Comparison of ENCODE assay signal across 8 mouse cellular contexts in genomic region chr6:91472319-91472718, GRCm38 (mm10). TPM values are rescaled to one million over a fixed set of nuclear protein-coding genes. Genes with fewer than 3 reads are reported as not detected.
A peak's percentile ranks its signal among the peaks of the same experiment; 100 is the strongest.
DNase-seq lines count a peak whose midpoint lies in the region; ATAC-seq lines count a peak whose summit lies in the region.

No protein-coding gene starts in this region.

- no peaks in the 10 kb centered on the region for H3K9me3 ChIP-seq in heart, embryonic 14.5 days (ENCODE audit: control insufficient read depth, low read length)
- no peaks in the 10 kb centered on the region for H3K9me3 ChIP-seq in forebrain, embryonic 11.5 days (ENCODE audit: control insufficient read depth, low read length)
- H3K9me3 ChIP-seq in limb, embryonic 15.5 days: no peaks in the 10 kb centered on the region

- no peaks in the 10 kb centered on the region for H3K27me3 ChIP-seq in heart, embryonic 14.5 days (ENCODE audit: control insufficient read depth, insufficient read depth, low read length)
- no peaks in the 10 kb centered on the region for H3K27me3 ChIP-seq in forebrain, embryonic 11.5 days (ENCODE audit: control insufficient read depth, insufficient read depth, low read length)
- no peaks in the 10 kb centered on the region for H3K27me3 ChIP-seq in limb, embryonic 15.5 days

- no peak overlapping the region for H3K27ac ChIP-seq in heart, embryonic 14.5 days (replicated peaks in 1 of 2; ENCODE audit: control insufficient read depth in 1 of 2, insufficient read depth in 1 of 2, low read depth in 2 of 2, low read length in 2 of 2)
- no peak overlapping the region for H3K27ac ChIP-seq in forebrain, embryonic 11.5 days (ENCODE audit: low read depth, low read length)
- H3K27ac ChIP-seq in limb, embryonic 15.5 days: peak overlapping the region; percentile 88

- ATAC-seq in heart, embryonic 14.5 days (ENCODE audit: insufficient number of reproducible peaks, insufficient read depth, low FRiP score, low read depth): no peak
- ATAC-seq in forebrain, embryonic 11.5 days (replicated peaks; ENCODE audit: low FRiP score): no peak
- ATAC-seq in limb, embryonic 15.5 days (ENCODE audit: insufficient number of reproducible peaks, low FRiP score, low TSS enrichment, low read depth): no peak

- peak overlapping the region; percentile 64 to 89 for H3K4me3 ChIP-seq in heart, embryonic 14.5 days (ENCODE audit: control insufficient read depth in 1 of 2, insufficient read depth in 1 of 2, low read depth in 1 of 2, low read length in 2 of 2)
- peak overlapping the region; percentile 66 for H3K4me3 ChIP-seq in forebrain, embryonic 11.5 days (ENCODE audit: low read depth, low read length)
- peak overlapping the region; percentile 79 for H3K4me3 ChIP-seq in limb, embryonic 15.5 days

- 33% methylated on average over 6 of the region's 6 CpGs for WGBS in heart, embryonic 14.5 days
- 30% methylated on average over 6 of the region's 6 CpGs for WGBS in forebrain, embryonic 11.5 days
- WGBS in limb, embryonic 15.5 days: 24% methylated on average over 6 of the region's 6 CpGs

- intact Hi-C loops in heart, postnatal 14 days (cut with DNase I): no loop called here

- H3K4me2 ChIP-seq in heart, embryonic 14.5 days (ENCODE audit: low read length): peak overlapping the region; percentile 84
- peak overlapping the region; percentile 70 for H3K4me2 ChIP-seq in forebrain, embryonic 11.5 days (ENCODE audit: low read depth, low read length, severe bottlenecking)
- peak overlapping the region; percentile 76 for H3K4me2 ChIP-seq in limb, embryonic 15.5 days

- peak overlapping the region; percentile 91 for H3K9ac ChIP-seq in heart, embryonic 14.5 days (ENCODE audit: low read length)
- H3K9ac ChIP-seq in forebrain, embryonic 11.5 days (ENCODE audit: low read length): peak overlapping the region; percentile 76
- H3K9ac ChIP-seq in limb, embryonic 15.5 days: peak overlapping the region; percentile 76

- H3K4me1 ChIP-seq in heart, embryonic 14.5 days (ENCODE audit: control insufficient read depth in 2 of 2, insufficient read depth in 2 of 2, low read length in 2 of 2): peaks cover 11 to 15% of the 10 kb centered on the region in 2 experiments
- H3K4me1 ChIP-seq in forebrain, embryonic 11.5 days (replicated peaks; ENCODE audit: control insufficient read depth, insufficient read depth, low read length): peaks cover 12% of the 10 kb centered on the region
- peaks cover 21% of the 10 kb centered on the region for H3K4me1 ChIP-seq in limb, embryonic 15.5 days

- peaks cover 23% of the 10 kb centered on the region for H3K36me3 ChIP-seq in heart, embryonic 14.5 days (ENCODE audit: control insufficient read depth, insufficient read depth, low read length)
- H3K36me3 ChIP-seq in forebrain, embryonic 11.5 days (ENCODE audit: control insufficient read depth, insufficient read depth, low read length): no peaks in the 10 kb centered on the region; the same call in 1 of the 2 replicates
- H3K36me3 ChIP-seq in limb, embryonic 15.5 days: peaks cover 46% of the 10 kb centered on the region

- DNase-seq in heart, postnatal 14 days: no peak
- peak; percentile 91 for DNase-seq in MEL-GATA-1-ER (ENCODE audit: extremely low read depth, low read depth)
- peak; percentile 46 for DNase-seq in forebrain, embryonic 11.5 days (ENCODE audit: low spot score)
- DNase-seq in retina, embryonic 14.5 days (ENCODE audit: low spot score): peak; percentile 9
- DNase-seq in layer of hippocampus, adult 9-11 months: no peak
- no peak for DNase-seq in urinary bladder, postnatal 14 days (ENCODE audit: low spot score)

RNA-seq across cellular contexts. Expression of gene Chchd4, which starts 1.0 kb away (rescaled TPM):
- 32.5 TPM in 2 replicates for polyA plus RNA-seq in heart, embryonic 14.5 days (2014; fragmentation: Nextera tagmentation; extraction: Ambion mirVana)
- total RNA-seq in heart, postnatal 14 days (2021): 10 to 100 TPM; 12.9 to 15.1 TPM
- 29.6 and 32.8 TPM in 2 replicates for polyA plus RNA-seq in forebrain, embryonic 11.5 days (2014; fragmentation: Nextera tagmentation; extraction: Ambion mirVana)
- 18.9 and 21.8 TPM in 2 replicates for polyA plus RNA-seq in limb, embryonic 15.5 days (2015; fragmentation: Nextera tagmentation; extraction: Ambion mirVana)

RNA-seq across cellular contexts. Expression of gene Tmem43, which starts 1.2 kb away (rescaled TPM):
- polyA plus RNA-seq in heart, embryonic 14.5 days (2014; fragmentation: Nextera tagmentation; extraction: Ambion mirVana): 27.1 and 27.3 TPM in 2 replicates
- total RNA-seq in heart, postnatal 14 days (2021): 10 to 100 TPM; 24.3 to 24.9 TPM
- polyA plus RNA-seq in forebrain, embryonic 11.5 days (2014; fragmentation: Nextera tagmentation; extraction: Ambion mirVana): 71.0 and 76.5 TPM in 2 replicates
- polyA plus RNA-seq in limb, embryonic 15.5 days (2015; fragmentation: Nextera tagmentation; extraction: Ambion mirVana): 81.3 and 89.9 TPM in 2 replicates

RNA-seq across cellular contexts. Expression of gene Xpc, which starts 43.4 kb away (rescaled TPM):
- 9.6 and 12.0 TPM in 2 replicates for polyA plus RNA-seq in heart, embryonic 14.5 days (2014; fragmentation: Nextera tagmentation; extraction: Ambion mirVana)
- total RNA-seq in heart, postnatal 14 days (2021): 10 to 100 TPM; 10.4 to 10.9 TPM
- 22.5 and 23.1 TPM in 2 replicates for polyA plus RNA-seq in forebrain, embryonic 11.5 days (2014; fragmentation: Nextera tagmentation; extraction: Ambion mirVana)
- 13.9 and 14.2 TPM in 2 replicates for polyA plus RNA-seq in limb, embryonic 15.5 days (2015; fragmentation: Nextera tagmentation; extraction: Ambion mirVana)

RNA-seq across cellular contexts. Expression of gene Lsm3, which starts 43.4 kb away (rescaled TPM):
- 185 and 193 TPM in 2 replicates for polyA plus RNA-seq in heart, embryonic 14.5 days (2014; fragmentation: Nextera tagmentation; extraction: Ambion mirVana)
- total RNA-seq in heart, postnatal 14 days (2021): 10 to 100 TPM; 47.8 to 58.0 TPM
- 324 and 325 TPM in 2 replicates for polyA plus RNA-seq in forebrain, embryonic 11.5 days (2014; fragmentation: Nextera tagmentation; extraction: Ambion mirVana)
- 186 and 202 TPM in 2 replicates for polyA plus RNA-seq in limb, embryonic 15.5 days (2015; fragmentation: Nextera tagmentation; extraction: Ambion mirVana)

Comparison
In these comparisons a context has a peak if more than half of its experiments do, and no peak if none do; other contexts are left out.
1. DNase-seq: peak in MEL-GATA-1-ER (single experiment), forebrain, embryonic 11.5 days (single experiment) and retina, embryonic 14.5 days (single experiment); none in heart, postnatal 14 days (0 of 2), layer of hippocampus, adult 9-11 months (single experiment) and urinary bladder, postnatal 14 days (single experiment).
2. Peak in every context shown above with its lines, with median percentiles within 50 percentile points of each other: H3K4me2 ChIP-seq, H3K4me3 ChIP-seq and H3K9ac ChIP-seq.